Mouse (Mus musculus) forebrain, postnatal 0 days (tissue): ENCODE results near the gene Gm26897. TPM values are rescaled to one million over a fixed set of nuclear protein-coding genes. Genes with fewer than 3 reads are reported as not detected.

Experiments
- ATAC-seq: fragments of 200-750 bp; cut with Nextera tagmentation; 2 replicates; pipeline ENCODE4 v1.8.0; 2017; ENCODE audit warnings: mild to moderate bottlenecking, moderate library complexity
- DNase-seq: peaks from one replicate; pipeline ENCODE4 v3.0.0-alpha.2; 2015
- H3K27ac ChIP-seq: fragments of 300-500 bp; sonication (generic); 2 replicates; pipeline ENCODE4 v1.5.1; 2014; ENCODE audit warnings: low read depth, mild to moderate bottlenecking, antibody characterized with exemption, low read length, moderate library complexity, mixed read lengths
- H3K27me3 ChIP-seq: fragments of 300-500 bp; sonication (generic); 2 replicates; pipeline ENCODE4 v1.6.1; 2014; ENCODE audit warnings: mild to moderate bottlenecking, low read length, mixed read lengths; ENCODE audit not compliant: insufficient read depth
- H3K36me3 ChIP-seq: fragments of 300-500 bp; sonication (generic); 2 replicates; pipeline ENCODE4 v1.6.1; 2014; ENCODE audit warnings: mild to moderate bottlenecking, moderate library complexity; ENCODE audit not compliant: insufficient read depth
- H3K4me1 ChIP-seq: fragments of 300-500 bp; sonication (generic); 2 replicates; pipeline ENCODE4 v1.6.1; 2014; ENCODE audit warnings: antibody characterized with exemption; ENCODE audit not compliant: insufficient read depth
- H3K4me2 ChIP-seq: fragments of 300-500 bp; sonication (generic); 2 replicates; pipeline ENCODE4 v1.6.1; 2014; ENCODE audit warnings: low read depth, mild to moderate bottlenecking, moderate library complexity
- H3K4me3 ChIP-seq: fragments of 300-500 bp; sonication (generic); 2 replicates; pipeline ENCODE4 v1.5.1; 2014; ENCODE audit warnings: low read depth, low read length, mixed read lengths
- H3K9ac ChIP-seq: fragments of 300-500 bp; sonication (generic); 2 replicates; pipeline ENCODE4 v1.6.1; 2014; ENCODE audit warnings: mild to moderate bottlenecking
- H3K9me3 ChIP-seq: fragments of 300-500 bp; sonication (generic); 2 replicates; pipeline ENCODE4 v1.6.1; 2016; ENCODE audit warnings: low read length
- CTCF ChIP-seq: sonication (generic); IDR thresholded peaks from 2 replicates; pipeline ENCODE4 v1.5.1; 2016; ENCODE audit warnings: antibody characterized with exemption, control low read depth, low read depth
- WGBS: fragments of 180-500 bp; shearing (Covaris S2); extraction: QIAGEN DNeasy Blood & Tissue Kit; methylation state at CpG from one replicate; pipeline ENCODE4 v1.1.7; 2014; 5-methylcytosine and 5-hydroxymethylcytosine counted together
- polyA plus RNA-seq: library from polyadenylated mRNA; unstranded; fragments of >200 nt; fragmentation: Nextera tagmentation; extraction: Ambion mirVana; gene quantifications from 2 replicates; pipeline ENCODE4 v1.2.1, GENCODE M21; 2015
- total RNA-seq: library from RNA; depleted of rRNA; stranded (reverse); fragments of >200 nt; gene quantifications from 2 replicates; pipeline ENCODE4 v1.2.3, GENCODE M21; 2014

The Gm26897 gene
- total and polyA plus RNA-seq, 2 experiments from 2014 or later, result not detected

GRCm38 (mm10) chr5:111778093-111778492 is 44.4 kb downstream of the Gm26897 start:
- WGBS, result 74% methylated on average over 5 of the region's 5 CpGs
- Histone ChIP-seq H3K9ac (no peak overlapping the region), H3K36me3 (no peaks in the 10 kb centered on the region), H3K4me1 (peaks cover 4% of the 10 kb centered on the region), H3K4me2 (no peak overlapping the region), H3K9me3 (no peaks in the 10 kb centered on the region), H3K4me3 (no peak overlapping the region), H3K27me3 (no peaks in the 10 kb centered on the region), H3K27ac (no peak overlapping the region)
- DNase-seq (no peak), ATAC-seq (no peak)
- TF ChIP-seq CTCF, result no peak

DNA sequence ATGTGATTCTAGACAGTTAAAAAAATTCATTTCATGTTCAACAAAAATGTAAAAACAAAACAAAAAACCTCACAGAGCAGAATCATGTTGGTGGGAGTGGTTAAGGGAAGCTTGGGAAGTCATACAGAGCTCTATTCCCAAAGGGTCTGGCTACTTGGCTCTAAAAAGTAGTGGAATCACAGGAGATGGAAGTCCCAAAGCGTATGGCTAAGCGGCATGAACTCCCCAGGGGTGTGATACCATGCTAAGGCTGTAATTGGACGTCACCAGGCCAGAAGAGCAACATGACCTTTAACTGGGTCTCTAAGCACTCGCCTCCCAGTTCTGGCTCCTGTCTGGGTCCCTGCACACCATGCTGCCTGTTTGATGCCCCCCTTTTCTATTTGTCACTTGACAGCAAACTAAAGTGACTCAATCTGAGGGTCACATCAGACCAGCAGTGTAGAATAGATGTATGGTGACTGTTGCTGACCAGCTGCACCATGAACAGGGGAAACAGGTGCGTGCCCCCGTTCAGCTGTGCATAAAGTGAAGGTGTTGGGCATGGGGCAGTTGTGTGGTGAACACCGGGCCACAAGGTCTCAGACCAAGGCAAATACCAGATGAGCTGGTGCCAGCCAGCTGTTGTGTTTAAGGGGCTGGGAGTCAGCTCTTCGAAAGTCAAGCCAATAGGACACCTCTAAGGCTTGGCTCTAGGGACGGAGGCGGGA is 46.2 kb downstream of the Gm26897 start:
- no peaks in the 10 kb centered on the region for H3K36me3 ChIP-seq
- no peaks in the 10 kb centered on the region for H3K4me1 ChIP-seq
- H3K27ac ChIP-seq, result no peak overlapping the region
- 93% methylated on average over 10 of the region's 10 CpGs for WGBS
- H3K4me3 ChIP-seq, result no peak overlapping the region
- H3K27me3 ChIP-seq, result no peaks in the 10 kb centered on the region
- no peaks in the 10 kb centered on the region for H3K9me3 ChIP-seq
- ATAC-seq (no peak), DNase-seq (no peak)
- H3K4me2 ChIP-seq, result no peak overlapping the region
- no peak for TF ChIP-seq CTCF
- no peak overlapping the region for H3K9ac ChIP-seq
